Mouse (Mus musculus): ENCODE data around the gene Olfr56.

GRCm38 (mm10) chr11:49175345-49175744 lies 196.7 kb downstream of the Olfr56 start:
- TF ChIP-seq ZNF384 (IDR thresholded peaks at IDR 0.05; ENCODE audit: low read depth, low read length) = no peak
- no peak for TF ChIP-seq ZC3H11A (IDR thresholded peaks at IDR 0.05; ENCODE audit: borderline replicate concordance, low read depth, low read length)
- TF ChIP-seq CHD2 (IDR thresholded peaks at IDR 0.05; ENCODE audit: low read depth, low read length) = no peak
